Mouse (Mus musculus): ENCODE data around the gene Nap1l4. TPM values are rescaled to one million over a fixed set of nuclear protein-coding genes. Genes with fewer than 3 reads are reported as not detected.
A peak's percentile ranks its signal among the peaks of the same experiment; 100 is the strongest.

Nap1l4 gene
- polyA plus RNA-seq, 1 experiment from 2014 or later, result 214 TPM

- Histone ChIP-seq H3K4me3 (ENCODE audit: low read depth, low read length) (no peak overlapping the region), H3K27me3 (ENCODE audit: control insufficient read depth, insufficient read depth, low read length) (no peaks in the 10 kb centered on the region), H3K27ac (ENCODE audit: low read depth, low read length) (no peak overlapping the region), H3K4me1 (replicated peaks; ENCODE audit: control insufficient read depth, insufficient read depth, low read length) (no peaks in the 10 kb centered on the region), H3K9me3 (ENCODE audit: control insufficient read depth, low read length) (no peaks in the 10 kb centered on the region), H3K9ac (ENCODE audit: low read length) (no peak overlapping the region), H3K4me2 (ENCODE audit: low read depth, low read length, severe bottlenecking) (no peak overlapping the region), H3K36me3 (ENCODE audit: control insufficient read depth, insufficient read depth, low read length) (peaks cover 13% of the 10 kb centered on the region)
- DNase-seq (ENCODE audit: low spot score) (no peak), ATAC-seq (replicated peaks; ENCODE audit: low FRiP score) (no peak)
- 93% methylated on average over 6 of the region's 6 CpGs for WGBS
Measured at GRCm38 (mm10) chr7:143565015-143565647, 16.2 kb upstream of the Nap1l4 start.

- Histone ChIP-seq H3K36me3 (ENCODE audit: control insufficient read depth, insufficient read depth, low read length) (peaks cover 10% of the 10 kb centered on the region; the same call in 1 of the 2 replicates), H3K27me3 (ENCODE audit: control insufficient read depth, insufficient read depth, low read length) (no peaks in the 10 kb centered on the region), H3K9me3 (ENCODE audit: control insufficient read depth, low read length) (no peaks in the 10 kb centered on the region), H3K9ac (ENCODE audit: low read length) (no peak overlapping the region), H3K27ac (ENCODE audit: low read depth, low read length) (no peak overlapping the region), H3K4me2 (ENCODE audit: low read depth, low read length, severe bottlenecking) (no peak overlapping the region), H3K4me1 (replicated peaks; ENCODE audit: control insufficient read depth, insufficient read depth, low read length) (no peaks in the 10 kb centered on the region), H3K4me3 (ENCODE audit: low read depth, low read length) (no peak overlapping the region)
- ATAC-seq (replicated peaks; ENCODE audit: low FRiP score), result no peak
- WGBS, result 89% methylated on average over 5 of the region's 5 CpGs
- DNase-seq (ENCODE audit: low spot score), result no peak
Measured at GRCm38 (mm10) chr7:143563787-143564186, 14.9 kb upstream of the Nap1l4 start.

- WGBS, result 93% methylated on average over 7 of the region's 7 CpGs
- no peaks in the 10 kb centered on the region for H3K27me3 ChIP-seq (ENCODE audit: control insufficient read depth, insufficient read depth, low read length)
- no peak overlapping the region for H3K4me3 ChIP-seq (ENCODE audit: low read depth, low read length)
- no peak overlapping the region for H3K27ac ChIP-seq (ENCODE audit: low read depth, low read length)
- H3K36me3 ChIP-seq (ENCODE audit: control insufficient read depth, insufficient read depth, low read length), result peaks cover 3% of the 10 kb centered on the region; the same call in 1 of the 2 replicates
- no peaks in the 10 kb centered on the region for H3K4me1 ChIP-seq (replicated peaks; ENCODE audit: control insufficient read depth, insufficient read depth, low read length)
- DNase-seq (ENCODE audit: low spot score), result no peak
- H3K9me3 ChIP-seq (ENCODE audit: control insufficient read depth, low read length), result no peaks in the 10 kb centered on the region
- no peak overlapping the region for H3K4me2 ChIP-seq (ENCODE audit: low read depth, low read length, severe bottlenecking)
- H3K9ac ChIP-seq (ENCODE audit: low read length), result no peak overlapping the region
- no peak for ATAC-seq (replicated peaks; ENCODE audit: low FRiP score)
Measured at GRCm38 (mm10) chr7:143557616-143558015, 8.7 kb upstream of the Nap1l4 start.

GRCm38 (mm10) chr7:143556964-143557610 is 8.2 kb upstream of the Nap1l4 start:
- Histone ChIP-seq H3K4me1 (replicated peaks; ENCODE audit: control insufficient read depth, insufficient read depth, low read length) (no peaks in the 10 kb centered on the region), H3K9me3 (ENCODE audit: control insufficient read depth, low read length) (no peaks in the 10 kb centered on the region), H3K27ac (ENCODE audit: low read depth, low read length) (no peak overlapping the region), H3K4me2 (ENCODE audit: low read depth, low read length, severe bottlenecking) (no peak overlapping the region), H3K27me3 (ENCODE audit: control insufficient read depth, insufficient read depth, low read length) (no peaks in the 10 kb centered on the region), H3K4me3 (ENCODE audit: low read depth, low read length) (no peak overlapping the region), H3K36me3 (ENCODE audit: control insufficient read depth, insufficient read depth, low read length) (peaks cover 3% of the 10 kb centered on the region; the same call in 1 of the 2 replicates), H3K9ac (ENCODE audit: low read length) (no peak overlapping the region)
- DNase-seq (ENCODE audit: low spot score) (no peak), ATAC-seq (replicated peaks; ENCODE audit: low FRiP score) (no peak)
- WGBS, result 86% methylated on average over 8 of the region's 8 CpGs

GRCm38 (mm10) chr7:143549588-143550220 is 798 bp upstream of the Nap1l4 start:
- 48% methylated on average over 2 of the region's 2 CpGs for WGBS
- Histone ChIP-seq H3K9ac (ENCODE audit: low read length) (peak overlapping the region; percentile 67), H3K36me3 (ENCODE audit: control insufficient read depth, insufficient read depth, low read length) (no peaks in the 10 kb centered on the region), H3K4me2 (ENCODE audit: low read depth, low read length, severe bottlenecking) (peak overlapping the region; percentile 64), H3K4me1 (replicated peaks; ENCODE audit: control insufficient read depth, insufficient read depth, low read length) (0 out of 2 replicates have a peak, but pooled peaks cover 4% of the 10 kb centered on the region), H3K27me3 (ENCODE audit: control insufficient read depth, insufficient read depth, low read length) (no peaks in the 10 kb centered on the region), H3K9me3 (ENCODE audit: control insufficient read depth, low read length) (no peaks in the 10 kb centered on the region), H3K27ac (ENCODE audit: low read depth, low read length) (peak overlapping the region; percentile 67), H3K4me3 (ENCODE audit: low read depth, low read length) (peak overlapping the region; percentile 94)
- DNase-seq (ENCODE audit: low spot score) (no peak), ATAC-seq (replicated peaks; ENCODE audit: low FRiP score) (peak; percentile 25; the same call in 1 of the 2 replicates)

- no peak for DNase-seq (ENCODE audit: low spot score)
- under 1% methylated on average over 54 of the region's 63 CpGs for WGBS
Measured at GRCm38 (mm10) chr7:143548231-143548961, 510 bp downstream of the Nap1l4 start.

GRCm38 (mm10) chr7:143546554-143546953 is 2.4 kb downstream of the Nap1l4 start:
- 74% methylated on average over 2 of the region's 2 CpGs for WGBS
- Histone ChIP-seq H3K27me3 (ENCODE audit: control insufficient read depth, insufficient read depth, low read length) (no peaks in the 10 kb centered on the region), H3K4me3 (ENCODE audit: low read depth, low read length) (no peak overlapping the region), H3K4me1 (replicated peaks; ENCODE audit: control insufficient read depth, insufficient read depth, low read length) (0 out of 2 replicates have a peak, but pooled peaks cover 4% of the 10 kb centered on the region), H3K36me3 (ENCODE audit: control insufficient read depth, insufficient read depth, low read length) (no peaks in the 10 kb centered on the region), H3K9ac (ENCODE audit: low read length) (0 out of 2 replicates have a peak overlapping the region, but pooled peaks have one; percentile 3), H3K4me2 (ENCODE audit: low read depth, low read length, severe bottlenecking) (no peak overlapping the region), H3K27ac (ENCODE audit: low read depth, low read length) (no peak overlapping the region), H3K9me3 (ENCODE audit: control insufficient read depth, low read length) (no peaks in the 10 kb centered on the region)
- no peak for DNase-seq (ENCODE audit: low spot score)
- ATAC-seq (replicated peaks; ENCODE audit: low FRiP score), result no peak

More at GRCm38 (mm10) chr7:143548231-143548961, 510 bp downstream of the Nap1l4 start:
- peak; percentile 82 for ATAC-seq (replicated peaks; ENCODE audit: low FRiP score)
- no peaks in the 10 kb centered on the region for H3K9me3 ChIP-seq (ENCODE audit: control insufficient read depth, low read length)
- peak overlapping the region; percentile 75 for H3K4me2 ChIP-seq (ENCODE audit: low read depth, low read length, severe bottlenecking)
- no peaks in the 10 kb centered on the region for H3K27me3 ChIP-seq (ENCODE audit: control insufficient read depth, insufficient read depth, low read length)
- H3K4me1 ChIP-seq (replicated peaks; ENCODE audit: control insufficient read depth, insufficient read depth, low read length), result 0 out of 2 replicates have a peak, but pooled peaks cover 4% of the 10 kb centered on the region
- H3K4me3 ChIP-seq (ENCODE audit: low read depth, low read length), result peak overlapping the region; percentile 94
- H3K36me3 ChIP-seq (ENCODE audit: control insufficient read depth, insufficient read depth, low read length), result no peaks in the 10 kb centered on the region
- H3K27ac ChIP-seq (ENCODE audit: low read depth, low read length), result peak overlapping the region; percentile 87
- H3K9ac ChIP-seq (ENCODE audit: low read length), result peak overlapping the region; percentile 95

GRCm38 (mm10) chr7:143544368-143544767 is 4.5 kb downstream of the Nap1l4 start:
- DNase-seq (ENCODE audit: low spot score) (peak; percentile 56), ATAC-seq (replicated peaks; ENCODE audit: low FRiP score) (no peak)
- Histone ChIP-seq H3K9me3 (ENCODE audit: control insufficient read depth, low read length) (no peaks in the 10 kb centered on the region), H3K4me2 (ENCODE audit: low read depth, low read length, severe bottlenecking) (no peak overlapping the region), H3K36me3 (ENCODE audit: control insufficient read depth, insufficient read depth, low read length) (no peaks in the 10 kb centered on the region; the same call in 1 of the 2 replicates), H3K27me3 (ENCODE audit: control insufficient read depth, insufficient read depth, low read length) (no peaks in the 10 kb centered on the region), H3K9ac (ENCODE audit: low read length) (no peak overlapping the region), H3K4me3 (ENCODE audit: low read depth, low read length) (no peak overlapping the region), H3K4me1 (replicated peaks; ENCODE audit: control insufficient read depth, insufficient read depth, low read length) (0 out of 2 replicates have a peak, but pooled peaks cover 2% of the 10 kb centered on the region), H3K27ac (ENCODE audit: low read depth, low read length) (no peak overlapping the region)
- WGBS, result 90% methylated on average over 2 of the region's 2 CpGs

Data from forebrain, embryonic 11.5 days (tissue).